Mouse (Mus musculus): ENCODE data around the gene S100a11. TPM values are rescaled to one million over a fixed set of nuclear protein-coding genes. Genes with fewer than 3 reads are reported as not detected.

Gene S100a11
- total and polyA plus RNA-seq, 3 experiments: not detected

- no peaks in the 10 kb centered on the region for H3K4me1 ChIP-seq (ENCODE audit: insufficient read depth, low read depth, low read length)
- DNase-seq (ENCODE audit: low spot score) (no peak), ATAC-seq (ENCODE audit: extremely low read depth, insufficient number of reproducible peaks, low FRiP score, poor library complexity, severe bottlenecking) (no peak)
Observed at GRCm38 (mm10) chr3:93554379-93554980, 34.2 kb downstream of the S100a11 start.

GRCm38 (mm10) chr3:93554981-93555877 is 34.9 kb downstream of the S100a11 start, which contains the start of gene S100a10:
Gene S100a10, plus strand, starts transcription at chr3:93555080.
- no peaks in the 10 kb centered on the region for H3K36me3 ChIP-seq (replicated peaks)
- no peaks in the 10 kb centered on the region for H3K4me1 ChIP-seq (ENCODE audit: insufficient read depth, low read depth, low read length)
- H3K4me3 ChIP-seq (ENCODE audit: low read depth, low read length): no peak within 1 kb of the TSS
- ATAC-seq (ENCODE audit: extremely low read depth, insufficient number of reproducible peaks, low FRiP score, poor library complexity, severe bottlenecking) (no peak), DNase-seq (ENCODE audit: low spot score) (no peak)
- H3K27me3 ChIP-seq (ENCODE audit: insufficient read depth, low read length): no peaks in the 10 kb centered on the region
- H3K9me3 ChIP-seq (replicated peaks): peaks cover 28% of the 10 kb centered on the region
- TF ChIP-seq POLR2AphosphoS5 (IDR thresholded peaks at IDR 0.05; ENCODE audit: insufficient replicate concordance, low read depth, low read length): no peak
- no peak for TF ChIP-seq CTCF (IDR thresholded peaks at IDR 0.05; ENCODE audit: low read depth, low read length)
- no peak for TF ChIP-seq GATA1 (IDR thresholded peaks at IDR 0.05; ENCODE audit: borderline replicate concordance, low read length)
- no peak for TF ChIP-seq GATA2 (IDR thresholded peaks at IDR 0.05; ENCODE audit: borderline replicate concordance, low read depth, low read length)
- TF ChIP-seq TAL1 (conservative IDR thresholded peaks at IDR 0.05; ENCODE audit: low read depth, low read length): no peak

More at GRCm38 (mm10) chr3:93554379-93554980, 34.2 kb downstream of the S100a11 start:
- H3K9me3 ChIP-seq (replicated peaks): peaks cover 22% of the 10 kb centered on the region
- no peaks in the 10 kb centered on the region for H3K36me3 ChIP-seq (replicated peaks)
- no peak for TF ChIP-seq POLR2AphosphoS5 (IDR thresholded peaks at IDR 0.05; ENCODE audit: insufficient replicate concordance, low read depth, low read length)
- no peak for TF ChIP-seq GATA2 (IDR thresholded peaks at IDR 0.05; ENCODE audit: borderline replicate concordance, low read depth, low read length)
- no peak for TF ChIP-seq GATA1 (IDR thresholded peaks at IDR 0.05; ENCODE audit: borderline replicate concordance, low read length)
- no peak for TF ChIP-seq TAL1 (conservative IDR thresholded peaks at IDR 0.05; ENCODE audit: low read depth, low read length)
- TF ChIP-seq CTCF (IDR thresholded peaks at IDR 0.05; ENCODE audit: low read depth, low read length): no peak
- no peaks in the 10 kb centered on the region for H3K27me3 ChIP-seq (ENCODE audit: insufficient read depth, low read length)
- no peak overlapping the region for H3K4me3 ChIP-seq (ENCODE audit: low read depth, low read length)

- H3K36me3 ChIP-seq (replicated peaks): no peaks in the 10 kb centered on the region
- DNase-seq (ENCODE audit: low spot score) (no peak), ATAC-seq (ENCODE audit: extremely low read depth, insufficient number of reproducible peaks, low FRiP score, poor library complexity, severe bottlenecking) (no peak)
- no peak for TF ChIP-seq POLR2AphosphoS5 (IDR thresholded peaks at IDR 0.05; ENCODE audit: insufficient replicate concordance, low read depth, low read length)
- H3K27me3 ChIP-seq (ENCODE audit: insufficient read depth, low read length): no peaks in the 10 kb centered on the region
- H3K4me3 ChIP-seq (ENCODE audit: low read depth, low read length): no peak overlapping the region
- H3K9me3 ChIP-seq (replicated peaks): peaks cover 28% of the 10 kb centered on the region
- no peaks in the 10 kb centered on the region for H3K4me1 ChIP-seq (ENCODE audit: insufficient read depth, low read depth, low read length)
Observed at GRCm38 (mm10) chr3:93555878-93556254, 35.6 kb downstream of the S100a11 start.

GRCm38 (mm10) chr3:93556599-93556998 is 36.3 kb downstream of the S100a11 start:
- no peak for DNase-seq (ENCODE audit: low spot score)
- no peak for TF ChIP-seq TAL1 (conservative IDR thresholded peaks at IDR 0.05; ENCODE audit: low read depth, low read length)
- no peak for TF ChIP-seq GATA2 (IDR thresholded peaks at IDR 0.05; ENCODE audit: borderline replicate concordance, low read depth, low read length)
- no peak for TF ChIP-seq GATA1 (IDR thresholded peaks at IDR 0.05; ENCODE audit: borderline replicate concordance, low read length)
- no peak for TF ChIP-seq CTCF (IDR thresholded peaks at IDR 0.05; ENCODE audit: low read depth, low read length)
- TF ChIP-seq POLR2AphosphoS5 (IDR thresholded peaks at IDR 0.05; ENCODE audit: insufficient replicate concordance, low read depth, low read length): no peak
- Histone ChIP-seq H3K27me3 (ENCODE audit: insufficient read depth, low read length) (no peaks in the 10 kb centered on the region), H3K9me3 (replicated peaks) (peaks cover 28% of the 10 kb centered on the region), H3K4me3 (ENCODE audit: low read depth, low read length) (no peak overlapping the region), H3K4me1 (ENCODE audit: insufficient read depth, low read depth, low read length) (no peaks in the 10 kb centered on the region), H3K36me3 (replicated peaks) (no peaks in the 10 kb centered on the region)
- no peak for ATAC-seq (ENCODE audit: extremely low read depth, insufficient number of reproducible peaks, low FRiP score, poor library complexity, severe bottlenecking)

- DNase-seq (ENCODE audit: low spot score) (no peak), ATAC-seq (ENCODE audit: extremely low read depth, insufficient number of reproducible peaks, low FRiP score, poor library complexity, severe bottlenecking) (no peak)
- H3K36me3 ChIP-seq (replicated peaks): no peaks in the 10 kb centered on the region
- H3K4me3 ChIP-seq (ENCODE audit: low read depth, low read length): no peak overlapping the region
- H3K27me3 ChIP-seq (ENCODE audit: insufficient read depth, low read length): no peaks in the 10 kb centered on the region
- TF ChIP-seq CTCF (IDR thresholded peaks at IDR 0.05; ENCODE audit: low read depth, low read length) (no peak), TAL1 (conservative IDR thresholded peaks at IDR 0.05; ENCODE audit: low read depth, low read length) (no peak), GATA2 (IDR thresholded peaks at IDR 0.05; ENCODE audit: borderline replicate concordance, low read depth, low read length) (no peak), GATA1 (IDR thresholded peaks at IDR 0.05; ENCODE audit: borderline replicate concordance, low read length) (no peak), POLR2AphosphoS5 (IDR thresholded peaks at IDR 0.05; ENCODE audit: insufficient replicate concordance, low read depth, low read length) (no peak)
- peaks cover 28% of the 10 kb centered on the region for H3K9me3 ChIP-seq (replicated peaks)
- no peaks in the 10 kb centered on the region for H3K4me1 ChIP-seq (ENCODE audit: insufficient read depth, low read depth, low read length)
Observed at GRCm38 (mm10) chr3:93557471-93557870, 37.2 kb downstream of the S100a11 start.

GRCm38 (mm10) chr3:93559961-93560360 is 39.7 kb downstream of the S100a11 start:
- no peak overlapping the region for H3K4me3 ChIP-seq (ENCODE audit: low read depth, low read length)
- TF ChIP-seq TAL1 (conservative IDR thresholded peaks at IDR 0.05; ENCODE audit: low read depth, low read length): no peak
- no peak for TF ChIP-seq CTCF (IDR thresholded peaks at IDR 0.05; ENCODE audit: low read depth, low read length)
- TF ChIP-seq GATA2 (IDR thresholded peaks at IDR 0.05; ENCODE audit: borderline replicate concordance, low read depth, low read length): no peak
- H3K4me1 ChIP-seq (ENCODE audit: insufficient read depth, low read depth, low read length): no peaks in the 10 kb centered on the region
- DNase-seq (ENCODE audit: low spot score) (no peak), ATAC-seq (ENCODE audit: extremely low read depth, insufficient number of reproducible peaks, low FRiP score, poor library complexity, severe bottlenecking) (no peak)
- H3K9me3 ChIP-seq (replicated peaks): peaks cover 24% of the 10 kb centered on the region
- H3K27me3 ChIP-seq (ENCODE audit: insufficient read depth, low read length): no peaks in the 10 kb centered on the region
- no peaks in the 10 kb centered on the region for H3K36me3 ChIP-seq (replicated peaks)

All from G1E (cell line).